Mouse (Mus musculus) cerebral cortex, adult 2 months (tissue): ENCODE data around the gene Gm37240.

ENCODE experiments used
- WGBS: fragments of 180-500 bp; shearing (Covaris S2); methylation state at CpG from one replicate; pipeline ENCODE4 v1.1.7; 2018; 5-methylcytosine and 5-hydroxymethylcytosine counted together

Gene Gm37240

GRCm38 (mm10) chr3:85493796-85494195 lies 393.5 kb downstream of the Gm37240 start:
- WGBS, result 56% methylated on average over 8 of the region's 8 CpGs

GRCm38 (mm10) chr3:85490204-85490603 lies 397.1 kb downstream of the Gm37240 start:
- 44% methylated on average over 3 of the region's 3 CpGs for WGBS

GRCm38 (mm10) chr3:85487379-85487778 lies 399.9 kb downstream of the Gm37240 start:
- 64% methylated on average over 6 of the region's 6 CpGs for WGBS

GRCm38 (mm10) chr3:85485536-85486190 lies 401.7 kb downstream of the Gm37240 start:
- WGBS, result 63% methylated on average over 3 of the region's 3 CpGs

- 59% methylated on average over 5 of the region's 5 CpGs for WGBS
Measured at GRCm38 (mm10) chr3:85482636-85483035, 404.7 kb downstream of the Gm37240 start.

GRCm38 (mm10) chr3:85480638-85481037 lies 406.7 kb downstream of the Gm37240 start:
- WGBS, result 74% methylated on average over 1 of the region's 1 CpGs

GRCm38 (mm10) chr3:85478731-85479130 lies 408.6 kb downstream of the Gm37240 start:
- 81% methylated on average over 8 of the region's 8 CpGs for WGBS

GRCm38 (mm10) chr3:85469711-85470110 lies 417.6 kb downstream of the Gm37240 start:
- WGBS, result 79% methylated on average over 6 of the region's 6 CpGs

GRCm38 (mm10) chr3:85468995-85469394 lies 418.3 kb downstream of the Gm37240 start:
- 46% methylated on average over 2 of the region's 2 CpGs for WGBS

GRCm38 (mm10) chr3:85465283-85466025 lies 421.9 kb downstream of the Gm37240 start:
- 45% methylated on average over 10 of the region's 10 CpGs for WGBS

GRCm38 (mm10) chr3:85460021-85460420 lies 427.3 kb downstream of the Gm37240 start:
- 86% methylated on average over 6 of the region's 6 CpGs for WGBS

- 83% methylated on average over 2 of the region's 2 CpGs for WGBS
Measured at GRCm38 (mm10) chr3:85456983-85457382, 430.3 kb downstream of the Gm37240 start.

GRCm38 (mm10) chr3:85455453-85455852 lies 431.9 kb downstream of the Gm37240 start:
- 90% methylated on average over 3 of the region's 3 CpGs for WGBS

- 77% methylated on average over 6 of the region's 6 CpGs for WGBS
Measured at GRCm38 (mm10) chr3:85454001-85454400, 433.3 kb downstream of the Gm37240 start.

GRCm38 (mm10) chr3:85449461-85449860 lies 437.9 kb downstream of the Gm37240 start:
- WGBS, result 57% methylated on average over 4 of the region's 4 CpGs

GRCm38 (mm10) chr3:85442781-85443180 lies 444.5 kb downstream of the Gm37240 start:
- WGBS, result 63% methylated on average over 5 of the region's 5 CpGs

GRCm38 (mm10) chr3:85442261-85442660 lies 445.1 kb downstream of the Gm37240 start:
- WGBS, result 67% methylated on average over 8 of the region's 8 CpGs

GRCm38 (mm10) chr3:85435406-85435805 lies 451.9 kb downstream of the Gm37240 start:
- 66% methylated on average over 4 of the region's 4 CpGs for WGBS

- 78% methylated on average over 4 of the region's 4 CpGs for WGBS
Measured at GRCm38 (mm10) chr3:85431208-85431607, 456.1 kb downstream of the Gm37240 start.

GRCm38 (mm10) chr3:85423376-85423997 lies 463.8 kb downstream of the Gm37240 start:
- 71% methylated on average over 5 of the region's 5 CpGs for WGBS

- WGBS, result 48% methylated on average over 9 of the region's 9 CpGs
Measured at GRCm38 (mm10) chr3:85421403-85421802, 465.9 kb downstream of the Gm37240 start.

- WGBS, result 78% methylated on average over 4 of the region's 4 CpGs
Measured at GRCm38 (mm10) chr3:85417663-85418062, 469.7 kb downstream of the Gm37240 start.

GRCm38 (mm10) chr3:85398483-85398835 lies 488.9 kb downstream of the Gm37240 start:
- 82% methylated on average over 1 of the region's 1 CpGs for WGBS
